Mouse (Mus musculus) lung, adult 18-20 months (tissue): Measurements from ENCODE around the gene Upk3bl.
"Not testable (repeated sequence)": the region's sequence is repeated elsewhere in the genome, so short reads cannot be mapped to it uniquely, and the experiment has no call there.

Source experiments
- DNase-seq, 2 experiments: peaks; one replicate each; pipeline ENCODE4 v3.0.0; 2022; ENCODE audit warnings: mixed read lengths in 2 of 2

Upk3bl gene

GRCm38 (mm10) chr5:136088821-136089575 is 34.7 kb downstream of the Upk3bl start:
- no peak for DNase-seq

GRCm38 (mm10) chr5:136091927-136092326 is 37.6 kb downstream of the Upk3bl start:
- no peak for DNase-seq

GRCm38 (mm10) chr5:136094249-136095010 is 40.1 kb downstream of the Upk3bl start:
- DNase-seq = no peak

- no peak for DNase-seq
Measured at GRCm38 (mm10) chr5:136095089-136095488, 40.8 kb downstream of the Upk3bl start.

- DNase-seq = no peak
Measured at GRCm38 (mm10) chr5:136098536-136098935, 44.2 kb downstream of the Upk3bl start.

GRCm38 (mm10) chr5:136102099-136102820 is 48.0 kb downstream of the Upk3bl start:
- peak; percentile 72 to 76 for DNase-seq

- DNase-seq = no peak
Measured at GRCm38 (mm10) chr5:136104511-136104910, 50.2 kb downstream of the Upk3bl start.

GRCm38 (mm10) chr5:136108486-136108885 is 54.2 kb downstream of the Upk3bl start:
- no peak for DNase-seq

GRCm38 (mm10) chr5:136109042-136109441 is 54.8 kb downstream of the Upk3bl start:
- DNase-seq = no peak

- not testable (repeated sequence) for DNase-seq
Measured at GRCm38 (mm10) chr5:136113546-136113945, 59.3 kb downstream of the Upk3bl start.
